Mouse (Mus musculus) midbrain, embryonic 11.5 days (tissue): ENCODE data around the gene 4930435E12Rik. TPM values are rescaled to one million over a fixed set of nuclear protein-coding genes. Genes with fewer than 3 reads are reported as not detected.

ENCODE experiments used
- ATAC-seq: fragments of 200-750 bp; cut with Nextera tagmentation; 2 replicates; pipeline ENCODE4 v1.8.0; 2017; ENCODE audit warnings: moderate TSS enrichment, moderate library complexity; ENCODE audit not compliant: low FRiP score
- DNase-seq: peaks from one replicate; pipeline ENCODE4 v3.0.0; 2015; ENCODE audit warnings: low spot score; ENCODE audit errors: missing footprints
- H3K27ac ChIP-seq: fragments of 300-500 bp; sonication (generic); 2 replicates; pipeline ENCODE4 v1.5.1; 2014; ENCODE audit warnings: low read depth, low read length
- H3K27me3 ChIP-seq: fragments of 300-500 bp; sonication (generic); 2 replicates; pipeline ENCODE4 v1.6.1; 2014; ENCODE audit warnings: mild to moderate bottlenecking, low read length, moderate library complexity, mixed read lengths; ENCODE audit not compliant: control insufficient read depth, insufficient read depth
- H3K36me3 ChIP-seq: fragments of 300-500 bp; sonication (generic); 2 replicates; pipeline ENCODE4 v1.6.1; 2014; ENCODE audit warnings: mild to moderate bottlenecking, low read length, moderate library complexity, mixed read lengths; ENCODE audit not compliant: control insufficient read depth, insufficient read depth
- H3K4me1 ChIP-seq: fragments of 300-500 bp; sonication (generic); 2 replicates; pipeline ENCODE4 v1.6.1; 2014; ENCODE audit warnings: low read length; ENCODE audit not compliant: control insufficient read depth, insufficient read depth
- H3K4me2 ChIP-seq: fragments of 300-500 bp; sonication (generic); 2 replicates; pipeline ENCODE4 v1.6.1; 2014; ENCODE audit warnings: mild to moderate bottlenecking, moderate library complexity
- H3K4me3 ChIP-seq: fragments of 300-500 bp; sonication (generic); 2 replicates; pipeline ENCODE4 v1.5.1; 2014; ENCODE audit warnings: low read depth, low read length
- H3K9ac ChIP-seq: fragments of 300-500 bp; sonication (generic); 2 replicates; pipeline ENCODE4 v1.6.1; 2014; ENCODE audit warnings: low read length
- H3K9me3 ChIP-seq: fragments of 300-500 bp; sonication (generic); 2 replicates; pipeline ENCODE4 v1.6.1; 2016; ENCODE audit warnings: low read length; ENCODE audit not compliant: control insufficient read depth
- WGBS: fragments of 180-500 bp; shearing (Covaris S2); extraction: QIAGEN DNeasy Blood & Tissue Kit; methylation state at CpG from one replicate; pipeline ENCODE4 v1.1.7; 2014; 5-methylcytosine and 5-hydroxymethylcytosine counted together
- polyA plus RNA-seq: library from polyadenylated mRNA; unstranded; fragments of >200 nt; fragmentation: Nextera tagmentation; extraction: Ambion mirVana; gene quantifications from 2 replicates; pipeline ENCODE4 v1.2.1, GENCODE M21; 2014

Gene 4930435E12Rik
- polyA plus RNA-seq, 1 experiment from 2014 or later, result not detected

- H3K9ac ChIP-seq, result no peak overlapping the region
- ATAC-seq, result no peak
- 54% methylated on average over 6 of the region's 6 CpGs for WGBS
Observed at GRCm38 (mm10) chr16:38776342-38776741, 52.2 kb downstream of the 4930435E12Rik start.

GRCm38 (mm10) chr16:38774964-38775746 is 53.4 kb downstream of the 4930435E12Rik start:
- Histone ChIP-seq H3K36me3 (no peaks in the 10 kb centered on the region), H3K27ac (no peak overlapping the region), H3K4me3 (no peak overlapping the region), H3K9ac (no peak overlapping the region), H3K9me3 (no peaks in the 10 kb centered on the region), H3K27me3 (no peaks in the 10 kb centered on the region), H3K4me2 (no peak overlapping the region), H3K4me1 (no peaks in the 10 kb centered on the region)
- DNase-seq (no peak), ATAC-seq (no peak)
- WGBS, result 83% methylated on average over 7 of the region's 7 CpGs

More at GRCm38 (mm10) chr16:38776342-38776741, 52.2 kb downstream of the 4930435E12Rik start:
- Histone ChIP-seq H3K4me2 (no peak overlapping the region), H3K27ac (no peak overlapping the region), H3K36me3 (no peaks in the 10 kb centered on the region), H3K4me1 (no peaks in the 10 kb centered on the region), H3K4me3 (no peak overlapping the region), H3K9me3 (no peaks in the 10 kb centered on the region), H3K27me3 (no peaks in the 10 kb centered on the region)
- no peak for DNase-seq

- H3K4me1 ChIP-seq, result no peaks in the 10 kb centered on the region
- no peaks in the 10 kb centered on the region for H3K27me3 ChIP-seq
- 85% methylated on average over 12 of the region's 12 CpGs for WGBS
- H3K27ac ChIP-seq, result no peak overlapping the region
- no peak for ATAC-seq
- H3K9ac ChIP-seq, result no peak overlapping the region
- H3K4me3 ChIP-seq, result no peak overlapping the region
- H3K4me2 ChIP-seq, result no peak overlapping the region
- H3K36me3 ChIP-seq, result no peaks in the 10 kb centered on the region; the same call in 1 of the 2 replicates
- no peak for DNase-seq
- H3K9me3 ChIP-seq, result no peaks in the 10 kb centered on the region
Observed at GRCm38 (mm10) chr16:38772906-38773496, 55.5 kb downstream of the 4930435E12Rik start.

GRCm38 (mm10) chr16:38771145-38771544 is 57.4 kb downstream of the 4930435E12Rik start:
- DNase-seq, result no peak
- no peak overlapping the region for H3K4me2 ChIP-seq
- no peaks in the 10 kb centered on the region for H3K27me3 ChIP-seq
- no peaks in the 10 kb centered on the region for H3K9me3 ChIP-seq
- 94% methylated on average over 6 of the region's 6 CpGs for WGBS
- H3K9ac ChIP-seq, result no peak overlapping the region
- ATAC-seq, result no peak
- no peak overlapping the region for H3K4me3 ChIP-seq
- no peaks in the 10 kb centered on the region for H3K4me1 ChIP-seq
- H3K27ac ChIP-seq, result no peak overlapping the region
- no peaks in the 10 kb centered on the region; the same call in 1 of the 2 replicates for H3K36me3 ChIP-seq

- DNase-seq (no peak), ATAC-seq (no peak)
- Histone ChIP-seq H3K4me3 (no peak overlapping the region), H3K4me2 (no peak overlapping the region), H3K4me1 (no peaks in the 10 kb centered on the region), H3K27ac (no peak overlapping the region), H3K27me3 (no peaks in the 10 kb centered on the region), H3K9ac (no peak overlapping the region), H3K36me3 (no peaks in the 10 kb centered on the region; the same call in 1 of the 2 replicates), H3K9me3 (no peaks in the 10 kb centered on the region)
- WGBS, result 92% methylated on average over 9 of the region's 9 CpGs
Observed at GRCm38 (mm10) chr16:38769529-38769928, 59.0 kb downstream of the 4930435E12Rik start.

GRCm38 (mm10) chr16:38768386-38768785 is 60.2 kb downstream of the 4930435E12Rik start:
- Histone ChIP-seq H3K9me3 (no peaks in the 10 kb centered on the region), H3K9ac (no peak overlapping the region), H3K36me3 (no peaks in the 10 kb centered on the region; the same call in 1 of the 2 replicates), H3K4me1 (no peaks in the 10 kb centered on the region), H3K27me3 (no peaks in the 10 kb centered on the region), H3K4me3 (no peak overlapping the region), H3K4me2 (no peak overlapping the region), H3K27ac (no peak overlapping the region)
- WGBS, result 97% methylated on average over 8 of the region's 8 CpGs
- DNase-seq (no peak), ATAC-seq (no peak)

GRCm38 (mm10) chr16:38767761-38768160 is 60.8 kb downstream of the 4930435E12Rik start:
- no peak for ATAC-seq
- no peak for DNase-seq
- 91% methylated on average over 8 of the region's 8 CpGs for WGBS
- Histone ChIP-seq H3K4me3 (no peak overlapping the region), H3K9ac (no peak overlapping the region), H3K4me2 (no peak overlapping the region), H3K36me3 (no peaks in the 10 kb centered on the region; the same call in 1 of the 2 replicates), H3K9me3 (no peaks in the 10 kb centered on the region), H3K27ac (no peak overlapping the region), H3K27me3 (no peaks in the 10 kb centered on the region), H3K4me1 (no peaks in the 10 kb centered on the region)

- no peak overlapping the region for H3K27ac ChIP-seq
- no peak overlapping the region for H3K9ac ChIP-seq
- H3K4me1 ChIP-seq, result no peaks in the 10 kb centered on the region
- no peak overlapping the region for H3K4me2 ChIP-seq
- no peaks in the 10 kb centered on the region for H3K9me3 ChIP-seq
- H3K27me3 ChIP-seq, result no peaks in the 10 kb centered on the region
- WGBS, result 76% methylated on average over 3 of the region's 3 CpGs
- no peaks in the 10 kb centered on the region; the same call in 1 of the 2 replicates for H3K36me3 ChIP-seq
- no peak for ATAC-seq
- H3K4me3 ChIP-seq, result no peak overlapping the region
- no peak for DNase-seq
Observed at GRCm38 (mm10) chr16:38766671-38767070, 61.9 kb downstream of the 4930435E12Rik start.

- Histone ChIP-seq H3K4me3 (no peak overlapping the region), H3K4me2 (no peak overlapping the region), H3K9me3 (no peaks in the 10 kb centered on the region), H3K27me3 (no peaks in the 10 kb centered on the region), H3K4me1 (no peaks in the 10 kb centered on the region), H3K9ac (no peak overlapping the region), H3K27ac (no peak overlapping the region), H3K36me3 (no peaks in the 10 kb centered on the region; the same call in 1 of the 2 replicates)
- WGBS, result 85% methylated on average over 4 of the region's 4 CpGs
- DNase-seq (no peak), ATAC-seq (no peak)
Observed at GRCm38 (mm10) chr16:38763508-38763907, 65.0 kb downstream of the 4930435E12Rik start.
